ENCODE assay signal across 10 mouse cellular contexts in genomic region chr9:107307099-107307872, GRCm38 (mm10). TPM values are rescaled to one million over a fixed set of nuclear protein-coding genes. Genes with fewer than 3 reads are reported as not detected.
DNase-seq lines count a peak whose midpoint lies in the region; ATAC-seq and TF ChIP-seq lines count a peak whose summit lies in the region.
"Had no signal": no experiment of that assay in that cellular context is flagged by ENCODE, and none has a peak within 500 bp of the region (broad histone marks: within the 10 kb centered on the region; RNA-seq: fewer than 3 reads in every experiment).

No protein-coding gene starts in this region.

- no peak for TF ChIP-seq POLR2A in CH12.LX (IDR thresholded peaks at IDR 0.05; ENCODE audit: low read depth, low read length)

- H3K79me2 ChIP-seq in CH12.LX (replicated peaks; ENCODE audit: control insufficient read depth, extremely low read depth, insufficient read depth, poor library complexity, severe bottlenecking) = no peaks in the 10 kb centered on the region

- no peaks in the 10 kb centered on the region for H3K36me3 ChIP-seq in CH12.LX (replicated peaks in 1 of 2; ENCODE audit: control insufficient read depth in 1 of 2, insufficient read depth in 1 of 2, low read length in 1 of 2)
- H3K36me3 ChIP-seq: neural tube, embryonic 13.5 days had no signal

- ATAC-seq in granulocyte monocyte progenitor cell, adult 5-6 weeks (replicated peaks; ENCODE audit: poor library complexity, severe bottlenecking) = no peak
- ATAC-seq: forebrain, postnatal 0 days had no signal

- intact Hi-C loops in heart, postnatal 10 days (cut with DNase I) = no loop called here

- H3K27ac ChIP-seq in CH12.LX (ENCODE audit: insufficient read depth, low read depth) = peak overlapping the region; percentile 54; the same call in 1 of the 2 replicates
- H3K27ac ChIP-seq: neural tube, embryonic 13.5 days had no signal

- no peak for TF ChIP-seq RAD21 in CH12.LX (IDR thresholded peaks at IDR 0.05; ENCODE audit: low read depth, low read length)

- H3K4me3 ChIP-seq in CH12.LX (replicated peaks in 1 of 3; ENCODE audit: low read depth in 2 of 3, low read length in 2 of 3, poor library complexity in 1 of 3) = peak overlapping the region in 1 of 3 experiments; percentile 47
- H3K4me3 ChIP-seq: neural tube, embryonic 13.5 days had no signal

- H3K4me1 ChIP-seq in CH12.LX (ENCODE audit: control insufficient read depth in 1 of 2, insufficient read depth in 2 of 2) = peaks cover 63 to 90% of the 10 kb centered on the region in 2 experiments
- H3K4me1 ChIP-seq: neural tube, embryonic 13.5 days had no signal

- no peaks in the 10 kb centered on the region for H3K9me3 ChIP-seq in CH12.LX (replicated peaks; ENCODE audit: low read length)
- H3K9me3 ChIP-seq: neural tube, embryonic 13.5 days had no signal

- H3K9ac ChIP-seq in CH12.LX (ENCODE audit: insufficient read depth, low read depth) = no peak overlapping the region
- H3K9ac ChIP-seq: forebrain, postnatal 0 days; neural tube, embryonic 13.5 days had no signal

- dilution Hi-C loops in CH12.LX (cut with MboI; ENCODE audit: extremely low pct_ligation_motif_present, extremely low pct_unique_long_range_greater_than_20kb, low sequenced_read_pairs) = no loop called here

- in situ Hi-C loops in CH12.LX (cut with MboI; ENCODE audit: low pct_ligation_motif_present, low pct_unique_long_range_greater_than_20kb, low sequenced_read_pairs) = no loop called here

- H3K27me3 ChIP-seq in CH12.LX (replicated peaks) = no peaks in the 10 kb centered on the region
- H3K27me3 ChIP-seq: neural tube, embryonic 13.5 days had no signal

- H3K4me2 ChIP-seq in CH12.LX (ENCODE audit: insufficient read depth, low read depth, poor library complexity, severe bottlenecking) = no peak overlapping the region
- H3K4me2 ChIP-seq: neural tube, embryonic 13.5 days had no signal

- 0 out of 4 replicates have a peak, but pooled peaks of 1 of the 2 experiments have one; percentile 12 for TF ChIP-seq CTCF in CH12.LX (conservative IDR thresholded peaks at IDR 0.05 in 1 of 2, IDR thresholded peaks at IDR 0.05 in 1 of 2; ENCODE audit: low read depth in 2 of 2, low read length in 2 of 2)

- peak; percentile 22 for DNase-seq in adrenal gland, postnatal 14 days
- no peak for DNase-seq in adrenal gland, postnatal 25 days
- no peak for DNase-seq in CH12.LX (ENCODE audit: extremely low read depth)
- DNase-seq in heart, postnatal 10 days = peak; percentile 60 to 63
- DNase-seq in liver = peak; percentile 78
- no peak for DNase-seq in ovary, postnatal 10 days (ENCODE audit: low spot score)
- DNase-seq in left cerebral cortex, adult 8-10 months (ENCODE audit: low spot score in 2 of 2) = no peak
- DNase-seq: forebrain, postnatal 0 days had no signal

- TF ChIP-seq EP300 in CH12.LX (IDR thresholded peaks at IDR 0.05; ENCODE audit: low read length) = no peak

TF ChIP-seq in CH12.LX, 34 proteins besides CTCF, POLR2A, EP300 and RAD21:
- TF ChIP-seq CHD2 (IDR thresholded peaks at IDR 0.05; ENCODE audit: low read length) = no peak
- TF ChIP-seq MYC (IDR thresholded peaks at IDR 0.05; ENCODE audit: low read depth, low read length) = no peak
- TF ChIP-seq MAFK (IDR thresholded peaks at IDR 0.05; ENCODE audit: insufficient replicate concordance, low read length) = no peak
- TF ChIP-seq PAX5 (IDR thresholded peaks at IDR 0.05; ENCODE audit: low read length) = no peak
- no peak for TF ChIP-seq NRF1 (IDR thresholded peaks at IDR 0.05; ENCODE audit: low read depth, low read length)
- TF ChIP-seq MAZ (IDR thresholded peaks at IDR 0.05; ENCODE audit: low read depth, low read length) = no peak
- TF ChIP-seq MAX (IDR thresholded peaks at IDR 0.05; ENCODE audit: low read length) = no peak
- TF ChIP-seq USF2 (conservative IDR thresholded peaks at IDR 0.05; ENCODE audit: low read depth, low read length) = no peak
- TF ChIP-seq ZMIZ1 (IDR thresholded peaks at IDR 0.05; ENCODE audit: low read depth, low read length) = no peak

RNA-seq across cellular contexts. Expression of gene Cish, which starts 11.5 kb away (rescaled TPM):
- 20.5 and 63.5 TPM in 2 replicates for total RNA-seq in adrenal gland, postnatal 14 days (2021)
- 8.1 and 14.9 TPM in 2 replicates for total RNA-seq in adrenal gland, postnatal 25 days (2021)
- 1.7 and 3.5 TPM in 2 replicates for total RNA-seq in CH12.LX (2012; rRNA removed)
- total RNA-seq in CH12.LX (2014; rRNA removed) = 0.42 and 0.43 TPM in 2 replicates
- 2.2 and 4.6 TPM in 2 replicates for polyA plus RNA-seq in CH12.LX (2012; ENCODE audit: insufficient read length, low read depth)
- 100 to 1,000 TPM; 212 to 269 TPM for total RNA-seq in heart, postnatal 10 days (2021)
- total RNA-seq in granulocyte monocyte progenitor cell, adult 5-6 weeks (2014; fragmentation: Nextera tagmentation) = 0.24 and 18.2 TPM in 2 replicates
- total RNA-seq in granulocyte monocyte progenitor cell, adult 5-6 weeks (2017) = 0.09 and 0.36 TPM in 2 replicates
- 10 to 100 TPM in 1 of 4 experiments, 1 to 10 TPM in 3; 7.2 to 12.2 (median 9.2) TPM for total RNA-seq in left cerebral cortex, adult 8-10 months (2022)

RNA-seq across cellular contexts. Expression of gene Mapkapk3, which starts 17.6 kb away (rescaled TPM):
- 34.9 and 42.8 TPM in 2 replicates for total RNA-seq in adrenal gland, postnatal 14 days (2021)
- 56.8 and 57.8 TPM in 2 replicates for total RNA-seq in adrenal gland, postnatal 25 days (2021)
- total RNA-seq in CH12.LX (2012; rRNA removed) (33.3 and 39.8 TPM in 2 replicates), CH12.LX (2014; rRNA removed) (29.1 and 29.9 TPM in 2 replicates)
- polyA plus RNA-seq in CH12.LX (2012; ENCODE audit: insufficient read length, low read depth) = 30.1 and 33.1 TPM in 2 replicates
- total RNA-seq in heart, postnatal 10 days (2021) = 10 to 100 TPM; 22.1 to 23.3 TPM
- 186 and 231 TPM in 2 replicates for total RNA-seq in granulocyte monocyte progenitor cell, adult 5-6 weeks (2014; fragmentation: Nextera tagmentation)
- 191 and 207 TPM in 2 replicates for total RNA-seq in granulocyte monocyte progenitor cell, adult 5-6 weeks (2017)
- 1 to 10 TPM; 2.4 to 3.9 (median 3.2) TPM for total RNA-seq in left cerebral cortex, adult 8-10 months (2022)

RNA-seq across cellular contexts. Expression of gene Hemk1, which starts 30.9 kb away (rescaled TPM):
- total RNA-seq in adrenal gland, postnatal 14 days (2021) = 23.1 and 23.9 TPM in 2 replicates
- total RNA-seq in adrenal gland, postnatal 25 days (2021) = 21.9 and 23.0 TPM in 2 replicates
- total RNA-seq in CH12.LX (2012; rRNA removed) = 12.2 and 20.5 TPM in 2 replicates
- total RNA-seq in CH12.LX (2014; rRNA removed) = 10.8 and 12.1 TPM in 2 replicates
- 11.9 TPM in 2 replicates for polyA plus RNA-seq in CH12.LX (2012; ENCODE audit: insufficient read length, low read depth)
- 10 to 100 TPM; 16.8 to 17.0 TPM for total RNA-seq in heart, postnatal 10 days (2021)
- total RNA-seq in granulocyte monocyte progenitor cell, adult 5-6 weeks (2014; fragmentation: Nextera tagmentation) = 12.0 and 32.9 TPM in 2 replicates
- total RNA-seq in granulocyte monocyte progenitor cell, adult 5-6 weeks (2017) = 6.0 and 11.3 TPM in 2 replicates
- 10 to 100 TPM; 14.9 to 20.6 (median 18.7) TPM for total RNA-seq in left cerebral cortex, adult 8-10 months (2022)

RNA-seq across cellular contexts. Expression of gene 6430571L13Rik, which starts 33.1 kb away (rescaled TPM):
- 2.3 and 2.8 TPM in 2 replicates for total RNA-seq in adrenal gland, postnatal 14 days (2021)
- 1.4 and 1.5 TPM in 2 replicates for total RNA-seq in adrenal gland, postnatal 25 days (2021)
- total RNA-seq in CH12.LX (2012; rRNA removed) (0.34 and 0.72 TPM in 2 replicates), CH12.LX (2014; rRNA removed) (0.11 TPM in 1 of 2 replicates, not detected in the other)
- 0.09 and 0.10 TPM in 2 replicates for polyA plus RNA-seq in CH12.LX (2012; ENCODE audit: insufficient read length, low read depth)
- 10 to 100 TPM in 1 of 2 experiments, 1 to 10 TPM in 1; 8.9 to 11.4 TPM for total RNA-seq in heart, postnatal 10 days (2021)
- not detected in 2 replicates for total RNA-seq in granulocyte monocyte progenitor cell, adult 5-6 weeks (2014; fragmentation: Nextera tagmentation)
- not detected in 2 replicates for total RNA-seq in granulocyte monocyte progenitor cell, adult 5-6 weeks (2017)
- total RNA-seq in left cerebral cortex, adult 8-10 months (2022) = 1 to 10 TPM; 5.6 to 7.1 (median 6.2) TPM

Comparison
In these comparisons a context has a peak if more than half of its experiments do, and no peak if none do; other contexts are left out.
1. DNase-seq: peak in adrenal gland, postnatal 14 days (single experiment), heart, postnatal 10 days (2 of 2) and liver (single experiment); none in adrenal gland, postnatal 25 days (single experiment), CH12.LX (single experiment), ovary, postnatal 10 days (single experiment) and left cerebral cortex, adult 8-10 months (0 of 2).